Mouse (Mus musculus): ENCODE results near the gene Gtf2ird2. TPM values are rescaled to one million over a fixed set of nuclear protein-coding genes. Genes with fewer than 3 reads are reported as not detected.

Gene Gtf2ird2
- total RNA-seq, 2 experiments from 2014 or later, result 6.1 to 7.2 TPM

DNA sequence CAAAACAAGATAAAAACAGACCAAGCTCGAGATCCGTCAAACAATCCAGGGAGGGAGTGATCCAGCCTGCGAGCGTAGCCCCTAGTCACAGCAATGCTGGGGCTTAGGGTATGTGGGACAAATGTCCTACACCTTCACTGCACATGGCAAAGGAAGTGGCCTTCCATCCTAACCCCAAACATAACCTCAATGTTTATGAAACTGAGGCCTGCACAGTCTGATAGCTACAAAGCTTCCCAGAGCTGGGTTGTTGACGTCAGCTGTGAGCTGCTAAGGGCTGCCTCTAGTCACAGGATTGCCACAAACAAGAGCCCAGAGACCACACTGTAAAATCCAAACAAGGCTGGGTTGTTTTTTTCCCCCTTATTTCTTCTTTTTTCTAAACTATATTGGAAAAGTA, 85.9 kb downstream of the Gtf2ird2 start:
- no peak for DNase-seq

DNA sequence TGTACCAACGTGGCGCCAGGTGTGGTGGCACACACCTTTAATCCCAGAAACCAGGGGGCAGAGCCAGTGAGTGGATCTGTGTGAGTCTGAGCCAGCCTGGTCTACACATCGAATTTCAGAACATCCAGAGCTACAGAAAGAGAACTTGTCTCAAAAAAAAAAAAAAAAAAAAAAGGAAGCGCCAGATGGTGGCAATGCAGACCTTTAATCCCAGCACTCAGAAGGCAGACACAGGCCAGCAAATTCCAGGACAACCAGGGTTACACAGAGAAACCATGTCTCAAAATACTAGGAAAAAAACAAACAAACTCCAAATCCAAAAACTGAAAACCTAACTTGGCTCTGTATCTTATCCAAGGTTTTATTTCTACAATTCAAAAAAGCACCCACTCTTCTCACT, 86.7 kb downstream of the Gtf2ird2 start:
- no peak for DNase-seq

DNA sequence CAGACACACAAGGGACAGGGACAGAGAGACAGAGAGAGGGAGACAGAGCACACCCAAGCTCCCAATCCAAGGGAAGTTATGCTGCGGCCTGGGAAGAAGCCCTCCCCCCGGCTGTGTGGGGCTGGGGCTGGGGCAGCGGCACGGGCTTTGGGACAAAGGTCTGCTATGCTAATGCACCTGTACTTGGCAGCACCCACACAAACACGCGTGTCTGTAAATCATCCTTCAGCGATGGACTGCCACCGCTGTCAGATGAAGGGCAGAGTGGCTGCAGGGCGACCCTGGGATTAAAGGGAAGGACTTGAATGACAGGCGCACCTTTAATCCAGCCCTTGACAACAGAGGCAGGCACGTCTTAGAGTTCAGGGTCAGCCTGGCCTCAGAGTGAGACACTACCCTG, 87.6 kb downstream of the Gtf2ird2 start:
- DNase-seq, result no peak

DNA sequence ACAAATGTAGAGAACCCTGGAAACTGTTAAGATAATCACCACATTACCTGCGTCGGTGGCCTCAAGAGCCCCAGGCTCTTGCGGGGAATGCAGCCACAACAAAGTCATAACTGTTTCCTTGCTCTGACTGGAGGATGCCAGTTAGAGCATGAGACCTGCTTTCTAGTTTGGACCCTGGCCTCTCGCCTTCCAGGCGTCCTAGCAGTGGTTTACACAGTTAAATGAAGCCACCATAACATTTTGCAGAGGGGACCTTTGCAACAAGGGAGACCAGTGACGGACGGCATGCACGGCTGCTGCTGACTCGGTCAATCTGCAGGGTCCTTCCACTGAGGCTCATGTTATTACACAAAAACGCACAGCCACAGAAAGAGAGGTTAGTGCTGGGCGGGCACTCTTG, 88.9 kb downstream of the Gtf2ird2 start:
- no peak for DNase-seq

DNA sequence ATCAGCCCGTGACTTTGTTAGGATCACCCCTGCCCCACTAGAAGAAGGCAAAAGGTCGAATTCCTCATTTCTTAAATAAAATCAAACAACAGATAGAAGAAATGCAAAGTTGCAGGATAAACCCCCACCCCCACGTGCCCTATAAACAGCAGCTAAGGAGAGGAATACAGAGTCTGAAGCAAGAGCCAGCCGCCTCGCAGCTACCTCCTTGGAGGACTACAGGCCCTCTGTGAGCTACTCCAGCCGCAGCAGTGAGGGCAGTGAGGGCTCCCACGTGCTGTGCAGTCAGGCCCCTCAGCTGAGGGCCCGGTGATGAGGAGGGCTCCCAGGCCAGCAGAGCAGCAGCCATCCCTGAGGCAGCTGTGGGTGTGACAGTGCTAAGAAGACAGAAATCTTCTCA, 89.9 kb downstream of the Gtf2ird2 start:
- no peak for DNase-seq

Other genes starting within 250 kb of the Gtf2ird2 start
- 10 to 100 TPM; 63.2 to 63.5 TPM for gene Castor2, start 84.3 kb upstream of the Gtf2ird2 start, total RNA-seq (2021)
- 10 to 100 TPM; 17.2 to 17.4 TPM for gene Rcc1l, start 7.2 kb upstream of the Gtf2ird2 start, total RNA-seq (2021)
- 1 to 10 TPM; 3.4 to 4.7 TPM for gene Ncf1, start 45.6 kb downstream of the Gtf2ird2 start, total RNA-seq (2021)
- gene Gtf2i, start 130.7 kb downstream of the Gtf2ird2 start, total RNA-seq (2021), result 100 to 1,000 TPM; 131 to 156 TPM

Measured in gastrocnemius, postnatal 10 days (tissue).